Mouse (Mus musculus): Measurements from ENCODE around the gene Art1.

DNA sequence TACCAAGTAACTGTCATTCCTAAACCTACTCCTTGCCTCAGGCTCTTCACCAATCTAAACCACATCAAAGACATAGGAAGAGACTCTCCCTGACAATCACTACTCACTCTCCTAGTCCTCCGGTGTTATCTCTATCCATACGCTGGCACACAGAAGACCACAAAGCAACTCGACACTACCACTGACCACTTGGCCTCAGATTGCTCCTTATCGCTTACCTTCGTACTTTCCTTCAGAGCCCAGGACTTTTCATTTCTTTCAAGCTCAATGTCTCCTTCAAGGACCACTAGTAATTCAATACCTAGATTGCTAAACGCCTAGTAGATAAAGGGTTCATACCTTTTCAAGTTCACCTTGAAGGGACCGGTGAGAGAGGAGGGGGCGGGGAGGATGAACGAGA, 37.7 kb upstream of the Art1 start:
- TF ChIP-seq POLR2A (IDR thresholded peaks at IDR 0.05; ENCODE audit: insufficient read length, low read depth) (no peak), TCF12 (IDR thresholded peaks at IDR 0.05; ENCODE audit: insufficient read depth, poor library complexity, severe bottlenecking) (no peak), USF1 (IDR thresholded peaks at IDR 0.05; ENCODE audit: low read depth) (no peak), E2F4 (IDR thresholded peaks at IDR 0.05; ENCODE audit: insufficient read depth) (no peak), TCF3 (IDR thresholded peaks at IDR 0.05; ENCODE audit: insufficient read length, low read depth) (no peak), MAX (IDR thresholded peaks at IDR 0.05; ENCODE audit: low read depth) (no peak)
